In the genomic region with DNA sequence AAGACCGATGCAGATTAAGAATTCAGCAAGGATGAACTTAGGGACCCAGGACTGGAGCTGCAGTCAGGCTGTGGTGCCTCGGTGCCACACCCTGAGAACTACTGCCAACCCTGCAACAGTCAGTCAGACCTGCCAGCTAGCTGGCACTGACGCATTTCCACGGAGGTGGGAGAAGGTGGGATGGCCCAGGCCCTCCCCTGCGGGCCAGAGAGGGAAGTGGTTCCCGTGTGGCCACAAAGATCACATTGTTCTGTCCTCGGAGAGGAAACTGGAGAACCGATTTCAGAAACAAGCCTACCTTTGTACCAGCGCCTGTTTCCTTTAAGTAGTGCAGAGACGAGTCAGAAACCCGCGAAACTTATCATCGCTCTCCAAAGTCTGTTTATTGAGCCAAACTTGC, we compare ENCODE assay signal across 8 mouse cellular contexts. TPM values are rescaled to one million over a fixed set of nuclear protein-coding genes. Genes with fewer than 3 reads are reported as not detected.
DNase-seq lines count a peak whose midpoint lies in the region; ATAC-seq and TF ChIP-seq lines count a peak whose summit lies in the region.

No protein-coding gene starts in this region.

- peak overlapping the region; percentile 31; the same call in 1 of the 2 replicates for H3K27ac ChIP-seq in intestine, postnatal 0 days (ENCODE audit: low read depth, low read length)
- peak overlapping the region; percentile 72 for H3K27ac ChIP-seq in lung, postnatal 0 days (ENCODE audit: low read length)
- no peak overlapping the region for H3K27ac ChIP-seq in midbrain, embryonic 13.5 days

- TF ChIP-seq EP300 in lung, postnatal 0 days (IDR thresholded peaks at IDR 0.05), result peak; percentile 85

- ATAC-seq in intestine, postnatal 0 days, result peak; percentile 83
- ATAC-seq in lung, postnatal 0 days, result peak; percentile 87
- no peak for ATAC-seq in midbrain, embryonic 13.5 days

- peak overlapping the region; percentile 37 for H3K4me2 ChIP-seq in intestine, postnatal 0 days (replicated peaks; ENCODE audit: low read depth)
- H3K4me2 ChIP-seq in lung, postnatal 0 days (replicated peaks; ENCODE audit: low read depth, low read length), result peak overlapping the region; percentile 17; the same call in 1 of the 2 replicates
- H3K4me2 ChIP-seq in midbrain, embryonic 13.5 days (replicated peaks), result no peak overlapping the region

- no peak overlapping the region for H3K4me3 ChIP-seq in intestine, postnatal 0 days (ENCODE audit: low read depth, low read length)
- no peak overlapping the region for H3K4me3 ChIP-seq in lung, postnatal 0 days (ENCODE audit: low read depth, low read length)
- no peak overlapping the region for H3K4me3 ChIP-seq in midbrain, embryonic 13.5 days (replicated peaks)

- H3K27me3 ChIP-seq in intestine, postnatal 0 days (replicated peaks; ENCODE audit: control insufficient read depth, insufficient read depth, low read length), result no peaks in the 10 kb centered on the region
- no peaks in the 10 kb centered on the region for H3K27me3 ChIP-seq in lung, postnatal 0 days (replicated peaks; ENCODE audit: insufficient read depth, low read length)
- no peaks in the 10 kb centered on the region for H3K27me3 ChIP-seq in midbrain, embryonic 13.5 days

- H3K9ac ChIP-seq in intestine, postnatal 0 days (ENCODE audit: low read depth, low read length), result no peak overlapping the region
- 0 out of 2 replicates have a peak overlapping the region, but pooled peaks have one; percentile 0 for H3K9ac ChIP-seq in lung, postnatal 0 days (replicated peaks; ENCODE audit: low read depth)
- no peak overlapping the region for H3K9ac ChIP-seq in midbrain, embryonic 13.5 days (replicated peaks)

- peak; percentile 54 for DNase-seq in ovary, postnatal 36 days (ENCODE audit: low spot score)
- DNase-seq in ovary, postnatal 14 days (ENCODE audit: low spot score), result no peak
- peak; percentile 88 for DNase-seq in fibroblast of lung, adult 2 months (ENCODE audit: low read depth)
- peak; percentile 78 for DNase-seq in lung, postnatal 0 days (ENCODE audit: low spot score)
- DNase-seq in frontal cortex, postnatal 25 days (ENCODE audit: low spot score in 2 of 2), result no peak
- no peak for DNase-seq in right cerebral cortex, postnatal 10 days (ENCODE audit: low spot score in 2 of 2)

- no peaks in the 10 kb centered on the region; the same call in 1 of the 2 replicates for H3K4me1 ChIP-seq in intestine, postnatal 0 days (replicated peaks; ENCODE audit: control insufficient read depth, insufficient read depth, low read length)
- peaks cover 42% of the 10 kb centered on the region for H3K4me1 ChIP-seq in lung, postnatal 0 days (ENCODE audit: insufficient read depth, low read depth, low read length)
- 0 out of 2 replicates have a peak, but pooled peaks cover 6% of the 10 kb centered on the region for H3K4me1 ChIP-seq in midbrain, embryonic 13.5 days (replicated peaks)

- no peaks in the 10 kb centered on the region; the same call in 1 of the 2 replicates for H3K36me3 ChIP-seq in intestine, postnatal 0 days (ENCODE audit: control insufficient read depth, insufficient read depth)
- 0 out of 2 replicates have a peak, but pooled peaks cover 3% of the 10 kb centered on the region for H3K36me3 ChIP-seq in lung, postnatal 0 days (ENCODE audit: insufficient read depth, low read length)
- 0 out of 2 replicates have a peak, but pooled peaks cover 2% of the 10 kb centered on the region for H3K36me3 ChIP-seq in midbrain, embryonic 13.5 days

- peak; percentile 38 for TF ChIP-seq CTCF in intestine, postnatal 0 days (IDR thresholded peaks at IDR 0.05; ENCODE audit: low read depth)
- peak; percentile 49 for TF ChIP-seq CTCF in lung, postnatal 0 days (IDR thresholded peaks at IDR 0.05)

- 24% methylated on average over 13 of the region's 13 CpGs for WGBS in intestine, postnatal 0 days
- 23% methylated on average over 13 of the region's 13 CpGs for WGBS in lung, postnatal 0 days
- WGBS in midbrain, embryonic 13.5 days, result 68% methylated on average over 13 of the region's 13 CpGs

- 0 out of 2 replicates have a peak, but pooled peaks cover 3% of the 10 kb centered on the region for H3K9me3 ChIP-seq in intestine, postnatal 0 days (ENCODE audit: control insufficient read depth)
- no peaks in the 10 kb centered on the region for H3K9me3 ChIP-seq in lung, postnatal 0 days (ENCODE audit: low read length)
- no peaks in the 10 kb centered on the region for H3K9me3 ChIP-seq in midbrain, embryonic 13.5 days

RNA-seq across cellular contexts. Expression of gene Lrp5, which starts 17.3 kb away (rescaled TPM):
- 2.8 and 3.2 TPM in 2 replicates for polyA plus RNA-seq in intestine, postnatal 0 days (2015; fragmentation: Nextera tagmentation; extraction: Ambion mirVana)
- 4.1 and 5.1 TPM in 2 replicates for polyA plus RNA-seq in lung, postnatal 0 days (2015; fragmentation: Nextera tagmentation; extraction: Ambion mirVana)
- polyA plus RNA-seq in midbrain, embryonic 13.5 days (2015; fragmentation: Nextera tagmentation; extraction: Ambion mirVana), result 1.5 and 1.7 TPM in 2 replicates

RNA-seq across cellular contexts. Expression of gene 1810055G02Rik, which starts 39.0 kb away (rescaled TPM):
- 215 and 238 TPM in 2 replicates for polyA plus RNA-seq in intestine, postnatal 0 days (2015; fragmentation: Nextera tagmentation; extraction: Ambion mirVana)
- polyA plus RNA-seq in lung, postnatal 0 days (2015; fragmentation: Nextera tagmentation; extraction: Ambion mirVana), result 11.3 and 12.6 TPM in 2 replicates
- polyA plus RNA-seq in midbrain, embryonic 13.5 days (2015; fragmentation: Nextera tagmentation; extraction: Ambion mirVana), result 27.9 and 30.1 TPM in 2 replicates

Comparison
In these comparisons a context has a peak if more than half of its experiments do, and no peak if none do; other contexts are left out.
1. DNase-seq: peak in ovary, postnatal 36 days (single experiment), fibroblast of lung, adult 2 months (single experiment) and lung, postnatal 0 days (single experiment); none in ovary, postnatal 14 days (single experiment), frontal cortex, postnatal 25 days (0 of 2) and right cerebral cortex, postnatal 10 days (0 of 2).